Mouse (Mus musculus) heart, adult 2 months (tissue): ENCODE measurements around the gene Rbpj. TPM values are rescaled to one million over a fixed set of nuclear protein-coding genes. Genes with fewer than 3 reads are reported as not detected.

Experiments used
- DNase-seq, 2 experiments: peaks; one replicate each; pipeline ENCODE4 v3.0.0; 2021
- H3K27ac ChIP-seq: fragments of 200-600 bp; 2 replicates; pipeline ENCODE4 v1.8.1; 2022
- H3K27me3 ChIP-seq: fragments of 200-500 bp; 2 replicates; pipeline ENCODE4 v1.6.1; 2012; ENCODE audit warnings: mild to moderate bottlenecking, low read length, inconsistent platforms, mixed read lengths; ENCODE audit not compliant: control insufficient read depth, insufficient read depth
- H3K36me3 ChIP-seq: fragments of 200-500 bp; 2 replicates; pipeline ENCODE4 v1.6.1; 2012; ENCODE audit warnings: low read length, inconsistent platforms; ENCODE audit not compliant: control insufficient read depth, insufficient read depth
- H3K4me1 ChIP-seq: fragments of 200-500 bp; 2 replicates; pipeline ENCODE4 v1.6.1; 2011; ENCODE audit warnings: low read length; ENCODE audit not compliant: control insufficient read depth, insufficient read depth
- H3K4me3 ChIP-seq: fragments of 200-600 bp; 2 replicates; pipeline ENCODE4 v1.8.1; 2022
- H3K79me2 ChIP-seq: fragments of 200-500 bp; replicated peaks from 2 replicates; pipeline ENCODE4 v1.6.1; 2012; ENCODE audit warnings: mild to moderate bottlenecking, inconsistent platforms, low read length, moderate library complexity, mixed read lengths; ENCODE audit not compliant: control insufficient read depth, insufficient read depth
- H3K9ac ChIP-seq: fragments of 200-500 bp; 2 replicates; pipeline ENCODE4 v1.6.1; 2012; ENCODE audit warnings: low read depth, mild to moderate bottlenecking, control low read depth, inconsistent platforms, low read length, mixed read lengths
- CTCF ChIP-seq: fragments of 200-600 bp; IDR thresholded peaks from 2 replicates; pipeline ENCODE4 v1.8.1; 2022; ENCODE audit warnings: antibody characterized with exemption, mild to moderate bottlenecking, moderate library complexity
- EP300 ChIP-seq: fragments of 200-500 bp; IDR thresholded peaks from 2 replicates; pipeline ENCODE4 v1.6.1; 2011; ENCODE audit warnings: low read depth, low read length, control low read depth; ENCODE audit not compliant: insufficient read depth
- POLR2A ChIP-seq: fragments of 200-500 bp; IDR thresholded peaks from 2 replicates; pipeline ENCODE4 v1.6.1; 2011; ENCODE audit warnings: mild to moderate bottlenecking, low read depth, low read length, control low read depth; ENCODE audit not compliant: insufficient read depth
- WGBS: fragments of 180-500 bp; shearing (Covaris S2); methylation state at CpG from one replicate; pipeline ENCODE4 v1.1.7; 2018; 5-methylcytosine and 5-hydroxymethylcytosine counted together
- intact Hi-C: fragments of 180-260 bp; cut with DNase I; formaldehyde crosslinking; loops from one replicate; pipeline ENCODE4 v1.15.1; 2025
- polyA plus RNA-seq: library from polyadenylated mRNA; depleted of rRNA; stranded (reverse); fragments of >200 nt; gene quantifications from 2 replicates; pipeline ENCODE4 v1.2.3, GENCODE M21; 2012
- total RNA-seq, 2 experiments: library from RNA; stranded (reverse); gene quantifications; 2 replicates each; pipeline ENCODE4 v1.2.3; 2021

Gene Rbpj
- total and polyA plus RNA-seq, 3 experiments: 13.5 to 29.6 (median 22.1) TPM

- no peak overlapping the region for H3K9ac ChIP-seq
- H3K4me1 ChIP-seq: peaks cover 6% of the 10 kb centered on the region
- H3K36me3 ChIP-seq: peaks cover 9% of the 10 kb centered on the region
- DNase-seq: no peak
- no peak overlapping the region for H3K27ac ChIP-seq
- H3K79me2 ChIP-seq: peaks cover 7% of the 10 kb centered on the region
- intact Hi-C loops: no loop called here
- no peaks in the 10 kb centered on the region for H3K27me3 ChIP-seq
- no peak overlapping the region for H3K4me3 ChIP-seq
- 89% methylated on average over 8 of the region's 8 CpGs for WGBS
- TF ChIP-seq EP300 (no peak), CTCF (no peak), POLR2A (no peak)
Measured at GRCm38 (mm10) chr5:53602194-53602593, 136.2 kb downstream of the Rbpj start.

- Histone ChIP-seq H3K9ac (no peak overlapping the region), H3K4me3 (no peak overlapping the region), H3K79me2 (peaks cover 11% of the 10 kb centered on the region), H3K27me3 (no peaks in the 10 kb centered on the region), H3K4me1 (peaks cover 4% of the 10 kb centered on the region), H3K36me3 (peaks cover 3% of the 10 kb centered on the region), H3K27ac (no peak overlapping the region)
- 74% methylated on average over 4 of the region's 4 CpGs for WGBS
- intact Hi-C loops: no loop called here
- no peak for TF ChIP-seq CTCF
- TF ChIP-seq POLR2A: no peak
- TF ChIP-seq EP300: no peak
- no peak for DNase-seq
Measured at GRCm38 (mm10) chr5:53605450-53605849, 139.5 kb downstream of the Rbpj start.

GRCm38 (mm10) chr5:53607230-53607996 is 141.5 kb downstream of the Rbpj start:
- intact Hi-C loops: no loop called here
- WGBS: 44% methylated on average over 9 of the region's 9 CpGs

GRCm38 (mm10) chr5:53618844-53619243 is 152.9 kb downstream of the Rbpj start:
- no peak for DNase-seq
- Histone ChIP-seq H3K9ac (no peak overlapping the region), H3K79me2 (peaks cover 10% of the 10 kb centered on the region), H3K36me3 (peaks cover 10% of the 10 kb centered on the region), H3K27ac (no peak overlapping the region), H3K4me3 (no peak overlapping the region), H3K27me3 (no peaks in the 10 kb centered on the region), H3K4me1 (peaks cover 5% of the 10 kb centered on the region)
- TF ChIP-seq CTCF (no peak), POLR2A (no peak), EP300 (no peak)
- WGBS: 81% methylated on average over 1 of the region's 1 CpGs
- intact Hi-C loops: no loop called here

More at GRCm38 (mm10) chr5:53607230-53607996, 141.5 kb downstream of the Rbpj start:
- Histone ChIP-seq H3K27me3 (no peaks in the 10 kb centered on the region), H3K4me1 (peaks cover 4% of the 10 kb centered on the region), H3K79me2 (peaks cover 11% of the 10 kb centered on the region), H3K4me3 (no peak overlapping the region), H3K9ac (no peak overlapping the region), H3K27ac (no peak overlapping the region), H3K36me3 (peaks cover 5% of the 10 kb centered on the region)
- TF ChIP-seq CTCF: no peak
- no peak for DNase-seq

- DNase-seq: no peak
- Histone ChIP-seq H3K36me3 (no peaks in the 10 kb centered on the region; the same call in none of the 2 replicates), H3K9ac (no peak overlapping the region), H3K27ac (no peak overlapping the region), H3K79me2 (no peaks in the 10 kb centered on the region), H3K4me3 (no peak overlapping the region), H3K4me1 (no peaks in the 10 kb centered on the region; the same call in 1 of the 2 replicates), H3K27me3 (no peaks in the 10 kb centered on the region)
- intact Hi-C loops: no loop called here
- no peak for TF ChIP-seq POLR2A
- no peak for TF ChIP-seq EP300
- no peak for TF ChIP-seq CTCF
- 57% methylated on average over 3 of the region's 3 CpGs for WGBS
Measured at GRCm38 (mm10) chr5:53632026-53632425, 166.1 kb downstream of the Rbpj start.

- no peaks in the 10 kb centered on the region for H3K4me1 ChIP-seq
- H3K27ac ChIP-seq: no peak overlapping the region
- no peaks in the 10 kb centered on the region for H3K27me3 ChIP-seq
- no peak overlapping the region for H3K4me3 ChIP-seq
- no peaks in the 10 kb centered on the region; the same call in 1 of the 2 replicates for H3K36me3 ChIP-seq
- no peak overlapping the region for H3K9ac ChIP-seq
- intact Hi-C loops: no loop called here
- no peaks in the 10 kb centered on the region for H3K79me2 ChIP-seq
- TF ChIP-seq CTCF (no peak), EP300 (no peak), POLR2A (no peak)
- 48% methylated on average over 3 of the region's 3 CpGs for WGBS
- no peak for DNase-seq
Measured at GRCm38 (mm10) chr5:53636795-53637194, 170.8 kb downstream of the Rbpj start.
